Mouse (Mus musculus): Measurements from ENCODE around the gene BC107364. TPM values are rescaled to one million over a fixed set of nuclear protein-coding genes. Genes with fewer than 3 reads are reported as not detected.
"Not testable (repeated sequence)": the region's sequence is repeated elsewhere in the genome, so short reads cannot be mapped to it uniquely, and the experiment has no call there.

Gene BC107364
- polyA plus RNA-seq, 1 experiment from 2014 or later, result 0.46 TPM

DNA sequence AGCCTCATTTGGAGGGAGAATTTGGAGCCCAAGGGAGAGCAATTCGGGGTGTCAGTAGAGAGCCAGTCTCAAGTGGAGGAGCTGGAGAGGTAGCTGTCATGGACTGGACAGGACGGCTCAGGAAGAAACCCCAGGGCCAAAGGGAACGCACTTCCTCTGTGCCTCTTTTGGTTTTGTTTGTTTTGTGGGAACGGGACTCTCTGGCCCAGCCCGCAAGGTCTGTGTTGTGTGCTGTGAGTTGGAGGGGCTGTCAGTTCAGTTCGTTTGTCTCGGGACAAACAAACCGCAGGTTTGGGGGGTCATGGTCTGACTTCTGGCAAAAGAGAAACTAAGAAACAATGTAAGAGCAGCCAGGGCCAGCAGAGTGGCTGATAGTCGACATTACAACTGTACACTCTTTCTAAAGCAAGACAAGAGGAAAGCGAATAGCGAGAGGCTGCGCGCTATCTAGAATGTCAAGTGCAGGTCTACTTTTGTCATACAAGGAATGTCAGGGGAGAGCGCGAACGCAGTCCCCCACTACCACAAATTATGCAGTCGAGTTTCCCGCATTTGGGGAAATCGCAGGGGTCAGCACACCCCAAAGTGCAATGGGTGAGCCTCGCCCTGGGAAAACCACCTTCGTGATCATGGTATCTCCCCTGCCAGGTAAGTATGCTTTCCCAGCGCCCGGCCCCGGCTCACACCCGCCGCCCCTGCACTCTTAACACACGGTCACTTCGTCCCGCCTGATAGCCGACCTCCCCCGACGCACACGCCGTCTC is 34.1 kb upstream of the BC107364 start:
- DNase-seq (ENCODE audit: low spot score), result not testable (repeated sequence)

DNA sequence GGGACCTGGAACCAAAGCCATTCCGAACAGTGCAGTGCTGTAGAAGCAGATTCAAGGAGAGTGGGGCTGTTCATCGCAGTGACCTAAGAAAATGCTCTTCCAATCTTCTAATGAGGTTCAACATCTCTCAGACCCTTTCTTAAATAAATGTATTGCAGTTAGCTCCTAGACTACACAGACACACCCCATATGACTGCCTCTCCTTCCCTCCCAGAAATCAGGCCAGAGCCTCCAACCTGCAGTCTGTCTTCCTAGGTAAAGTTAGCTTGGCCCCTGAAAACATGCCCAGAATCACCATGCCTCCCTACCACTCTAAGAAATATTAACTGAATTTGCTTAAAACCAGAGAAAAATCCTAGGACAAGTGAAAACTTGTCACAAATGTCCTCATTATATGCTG is 33.3 kb upstream of the BC107364 start:
- no peak for DNase-seq (ENCODE audit: low spot score)

DNA sequence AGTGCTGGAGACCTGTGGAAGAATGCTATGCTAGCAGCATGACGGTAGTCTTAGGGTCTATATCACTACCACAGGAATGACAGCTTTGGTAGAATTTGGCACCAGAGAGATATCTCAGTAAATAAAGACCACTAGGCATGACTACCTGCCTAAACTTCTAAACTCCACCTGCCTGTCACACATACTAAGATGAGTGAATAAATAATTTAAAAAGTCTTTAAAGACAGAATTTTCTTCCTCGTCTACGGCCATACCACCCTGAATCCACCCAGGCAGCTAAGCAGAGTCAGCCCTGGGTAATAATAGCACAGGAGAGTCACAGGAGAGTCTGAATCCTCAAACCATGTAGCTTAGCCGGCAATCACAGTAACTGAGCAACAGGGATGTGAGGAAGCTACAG is 32.8 kb upstream of the BC107364 start:
- no peak for DNase-seq (ENCODE audit: low spot score)

GRCm38 (mm10) chr3:96483946-96484345 is 31.8 kb upstream of the BC107364 start:
- DNase-seq (ENCODE audit: low spot score), result no peak

DNA sequence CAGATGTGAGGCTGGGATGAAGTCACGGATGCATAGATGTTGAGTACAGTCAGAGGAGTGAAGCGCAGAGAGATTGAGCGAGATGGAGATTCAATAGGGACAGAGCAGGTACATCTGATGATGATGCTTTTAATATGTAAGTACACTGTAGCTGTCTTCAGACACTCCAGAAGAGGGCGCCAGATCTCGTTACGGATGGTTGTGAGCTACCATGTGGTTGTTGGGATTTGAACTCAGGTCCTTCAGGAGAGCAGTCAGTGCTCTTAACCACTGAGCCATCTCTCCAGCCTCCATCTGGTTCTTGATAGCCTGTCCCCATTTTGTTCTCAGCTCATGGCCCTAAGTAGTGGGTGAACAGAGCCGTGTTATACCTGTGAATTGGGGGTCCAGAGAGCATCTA is 30.9 kb upstream of the BC107364 start:
- not testable (repeated sequence) for DNase-seq (ENCODE audit: low spot score)

- no peak for DNase-seq (ENCODE audit: low spot score)
Measured at GRCm38 (mm10) chr3:96482451-96482850, 30.3 kb upstream of the BC107364 start.

DNA sequence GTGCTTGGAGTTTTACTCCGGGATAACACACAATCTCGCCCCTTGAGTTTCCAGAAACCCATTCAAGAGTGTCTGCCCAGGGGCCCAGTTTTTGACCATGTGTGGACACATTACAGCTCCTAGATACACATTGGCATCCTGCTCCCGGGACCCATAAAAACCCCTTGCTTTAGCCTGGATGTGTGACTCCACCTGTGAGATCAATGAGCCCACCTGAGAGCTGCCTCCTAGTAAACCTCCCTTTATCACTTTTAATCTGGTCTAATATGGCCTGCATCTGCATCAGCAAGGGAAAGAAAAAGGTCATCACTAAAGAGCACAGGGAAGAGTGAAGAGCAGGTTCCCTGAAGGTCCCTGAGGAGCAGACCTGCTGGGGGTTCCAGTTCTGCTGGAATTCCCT is 29.8 kb upstream of the BC107364 start:
- no peak for DNase-seq (ENCODE audit: low spot score)

DNA sequence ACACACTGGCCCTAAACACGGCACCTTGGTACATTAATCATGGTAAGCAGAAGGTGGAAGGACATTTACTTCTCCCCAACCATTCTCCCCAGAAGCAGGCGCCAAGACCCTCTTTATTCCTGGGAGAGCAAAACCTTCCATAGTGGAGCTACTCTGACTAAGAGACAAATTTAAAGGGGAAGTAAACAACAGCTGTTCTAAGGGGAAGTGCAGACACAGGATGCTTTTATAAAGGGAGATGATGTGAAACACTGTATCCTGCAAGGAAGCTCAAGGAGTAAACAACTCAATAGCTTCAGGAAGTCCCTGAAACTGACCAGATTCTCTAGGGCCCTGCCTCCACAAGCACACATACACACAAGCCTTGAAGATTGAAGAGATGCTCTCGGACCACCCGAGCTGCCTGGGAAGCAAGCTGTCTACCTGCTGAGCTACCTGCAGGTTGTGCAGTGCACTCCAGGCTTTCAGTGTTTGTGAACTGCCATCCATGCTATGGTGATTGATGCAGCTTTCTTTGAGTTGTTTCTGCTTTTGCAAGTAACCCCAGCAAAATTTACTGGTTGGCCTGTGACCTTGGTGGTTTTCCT is 28.7 kb upstream of the BC107364 start:
- no peak for DNase-seq (ENCODE audit: low spot score)

- peak; percentile 34 for DNase-seq (ENCODE audit: low spot score)
Measured at GRCm38 (mm10) chr3:96479249-96479648, 27.1 kb upstream of the BC107364 start.

GRCm38 (mm10) chr3:96477558-96477957 is 25.5 kb upstream of the BC107364 start:
- DNase-seq (ENCODE audit: low spot score), result no peak

GRCm38 (mm10) chr3:96477084-96477483 is 25.0 kb upstream of the BC107364 start:
- DNase-seq (ENCODE audit: low spot score), result no peak

- DNase-seq (ENCODE audit: low spot score), result no peak
Measured at GRCm38 (mm10) chr3:96474909-96475655, 23.0 kb upstream of the BC107364 start.

DNA sequence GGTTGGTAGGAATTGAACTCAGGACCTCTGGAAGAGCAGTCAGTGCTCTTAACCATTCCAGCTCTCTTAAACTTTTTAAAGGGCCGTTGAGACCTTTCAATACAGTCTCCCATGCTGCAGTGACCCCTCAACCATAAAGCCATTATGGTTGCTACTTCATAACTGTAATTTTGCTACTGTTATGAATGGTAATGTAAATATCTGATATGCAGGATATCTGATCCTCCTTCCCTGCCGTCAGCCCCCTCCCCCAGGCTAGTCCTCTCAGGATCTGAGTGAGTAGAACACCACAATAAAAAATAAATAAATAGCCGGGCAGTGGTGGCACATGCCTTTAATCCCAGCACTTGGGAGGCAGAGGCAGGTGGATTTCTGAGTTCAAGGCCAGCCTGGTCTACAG is 21.4 kb upstream of the BC107364 start:
- not testable (repeated sequence) for DNase-seq (ENCODE audit: low spot score)

- DNase-seq (ENCODE audit: low spot score), result no peak
Measured at GRCm38 (mm10) chr3:96472066-96472465, 20.0 kb upstream of the BC107364 start.

- no peak for DNase-seq (ENCODE audit: low spot score)
Measured at GRCm38 (mm10) chr3:96469626-96470025, 17.5 kb upstream of the BC107364 start.

- not testable (repeated sequence) for DNase-seq (ENCODE audit: low spot score)
Measured at GRCm38 (mm10) chr3:96468335-96468734, 16.2 kb upstream of the BC107364 start.

DNA sequence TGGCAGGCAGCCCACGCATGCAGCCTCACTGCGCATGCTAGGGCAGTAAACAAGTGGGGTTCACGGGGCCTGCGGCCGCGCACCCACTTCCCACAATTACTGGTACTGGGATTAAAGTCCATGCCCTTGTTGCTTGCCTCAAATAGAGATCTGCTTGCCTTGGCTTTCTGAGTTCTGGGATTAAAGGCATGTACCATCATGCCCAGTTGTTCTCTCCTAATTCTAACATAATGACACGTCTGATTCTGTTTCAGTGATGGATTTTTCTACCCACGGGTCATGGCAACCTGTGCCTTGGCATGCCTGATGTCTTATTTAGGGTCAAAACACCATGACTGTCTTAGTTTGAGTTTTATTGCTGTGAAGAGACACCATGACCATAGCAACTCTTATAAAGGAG is 15.5 kb upstream of the BC107364 start:
- DNase-seq (ENCODE audit: low spot score), result no peak

- DNase-seq (ENCODE audit: low spot score), result no peak
Measured at GRCm38 (mm10) chr3:96463891-96464290, 11.8 kb upstream of the BC107364 start.

DNA sequence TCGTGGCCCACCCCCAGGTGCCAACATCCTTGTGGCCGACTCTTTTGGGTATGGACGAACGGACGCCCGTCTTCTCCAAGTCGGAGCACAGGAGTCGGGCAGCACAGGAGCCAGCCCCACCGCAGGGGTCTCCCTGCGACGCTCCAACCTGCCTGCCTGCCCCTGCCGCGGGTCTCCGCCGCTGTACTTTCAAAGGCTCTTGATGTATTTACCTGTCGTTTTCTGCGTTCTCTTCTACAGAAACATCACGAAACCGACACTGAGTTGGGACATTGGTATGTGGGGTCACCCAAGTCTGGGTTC is 8.4 kb upstream of the BC107364 start:
- DNase-seq (ENCODE audit: low spot score), result not testable (repeated sequence)

- DNase-seq (ENCODE audit: low spot score), result not testable (repeated sequence)
Measured at GRCm38 (mm10) chr3:96459757-96460567, 7.9 kb upstream of the BC107364 start.

DNA sequence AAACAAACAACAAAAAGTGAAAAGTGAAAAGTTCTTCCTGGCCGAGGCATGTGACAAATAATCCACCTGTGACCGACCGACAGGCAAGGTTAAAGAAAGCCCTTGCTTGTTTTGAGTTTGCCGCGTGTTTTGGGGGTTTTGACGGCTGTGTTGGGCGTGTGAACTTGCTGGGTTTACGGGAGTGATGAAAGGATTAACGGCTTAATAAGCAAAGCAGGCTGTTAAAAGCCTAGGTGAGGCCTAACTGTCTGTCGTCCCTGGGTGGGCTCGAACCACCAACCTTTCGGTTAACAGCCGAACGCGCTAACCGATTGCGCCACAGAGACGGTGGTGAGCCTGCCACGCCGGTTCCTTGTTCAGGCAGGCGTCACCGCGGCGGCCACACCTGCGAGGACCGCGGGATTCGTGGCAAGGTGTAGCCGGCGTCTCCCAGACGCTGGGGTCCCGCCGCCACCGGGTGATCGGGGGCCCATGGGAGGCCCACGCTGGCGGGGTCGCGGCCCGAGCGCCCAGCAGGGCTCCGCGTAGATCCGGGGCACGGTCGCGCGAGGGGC is 6.9 kb upstream of the BC107364 start:
- not testable (repeated sequence) for DNase-seq (ENCODE audit: low spot score)

Data from thymus, postnatal 0 days (tissue).